Mouse (Mus musculus) limb, embryonic 11.5 days (tissue): ENCODE measurements around the gene Kri1. TPM values are rescaled to one million over a fixed set of nuclear protein-coding genes. Genes with fewer than 3 reads are reported as not detected.
"Not testable (repeated sequence)": the region's sequence is repeated elsewhere in the genome, so short reads cannot be mapped to it uniquely, and the experiment has no call there.

ENCODE experiments used
- ATAC-seq: fragments of 200-750 bp; cut with Nextera tagmentation; 2 replicates; pipeline ENCODE4 v1.8.0; 2017; ENCODE audit warnings: low read depth; ENCODE audit not compliant: insufficient number of reproducible peaks, low FRiP score, low TSS enrichment
- DNase-seq: peaks from one replicate; pipeline ENCODE4 v3.0.0-alpha.2; 2015; ENCODE audit warnings: low spot score
- H3K27ac ChIP-seq: fragments of 300-500 bp; sonication (generic); replicated peaks from 2 replicates; pipeline ENCODE4 v1.5.1; 2014; ENCODE audit warnings: low read depth, mild to moderate bottlenecking, low read length
- H3K27me3 ChIP-seq: fragments of 300-500 bp; sonication (generic); 2 replicates; pipeline ENCODE4 v1.6.1; 2014; ENCODE audit warnings: mild to moderate bottlenecking, low read length, mixed read lengths; ENCODE audit not compliant: control insufficient read depth, insufficient read depth
- H3K36me3 ChIP-seq: fragments of 300-500 bp; sonication (generic); 2 replicates; pipeline ENCODE4 v1.6.1; 2014; ENCODE audit warnings: mild to moderate bottlenecking, low read length, moderate library complexity, mixed read lengths; ENCODE audit not compliant: control insufficient read depth, insufficient read depth
- H3K4me1 ChIP-seq: fragments of 300-500 bp; sonication (generic); 2 replicates; pipeline ENCODE4 v1.6.1; 2014; ENCODE audit warnings: low read length, mixed read lengths; ENCODE audit not compliant: control insufficient read depth, insufficient read depth
- H3K4me2 ChIP-seq: fragments of 300-500 bp; sonication (generic); 2 replicates; pipeline ENCODE4 v1.6.1; 2014; ENCODE audit warnings: low read depth, mild to moderate bottlenecking, moderate library complexity; ENCODE audit not compliant: severe bottlenecking
- H3K4me3 ChIP-seq: fragments of 300-500 bp; sonication (generic); 2 replicates; pipeline ENCODE4 v1.5.1; 2014; ENCODE audit warnings: low read depth, low read length
- H3K9ac ChIP-seq: fragments of 300-500 bp; sonication (generic); 2 replicates; pipeline ENCODE4 v1.6.1; 2014; ENCODE audit warnings: mild to moderate bottlenecking, low read length
- H3K9me3 ChIP-seq: fragments of 300-500 bp; sonication (generic); 2 replicates; pipeline ENCODE4 v1.6.1; 2016; ENCODE audit warnings: low read length; ENCODE audit not compliant: control insufficient read depth
- whole genome bisulfite sequencing: fragments of 180-500 bp; shearing (Covaris S2); extraction: QIAGEN DNeasy Blood & Tissue Kit; methylation state at CpG from one replicate; pipeline ENCODE4 v1.1.7; 2014; 5-methylcytosine and 5-hydroxymethylcytosine counted together
- polyA plus RNA-seq: library from polyadenylated mRNA; unstranded; fragments of >200 nt; fragmentation: Nextera tagmentation; extraction: Ambion mirVana; gene quantifications from 2 replicates; pipeline ENCODE4 v1.2.1, GENCODE M21; 2014

Kri1 gene
- polyA plus RNA-seq, 1 experiment from 2014 or later, result 14.1 TPM

DNA sequence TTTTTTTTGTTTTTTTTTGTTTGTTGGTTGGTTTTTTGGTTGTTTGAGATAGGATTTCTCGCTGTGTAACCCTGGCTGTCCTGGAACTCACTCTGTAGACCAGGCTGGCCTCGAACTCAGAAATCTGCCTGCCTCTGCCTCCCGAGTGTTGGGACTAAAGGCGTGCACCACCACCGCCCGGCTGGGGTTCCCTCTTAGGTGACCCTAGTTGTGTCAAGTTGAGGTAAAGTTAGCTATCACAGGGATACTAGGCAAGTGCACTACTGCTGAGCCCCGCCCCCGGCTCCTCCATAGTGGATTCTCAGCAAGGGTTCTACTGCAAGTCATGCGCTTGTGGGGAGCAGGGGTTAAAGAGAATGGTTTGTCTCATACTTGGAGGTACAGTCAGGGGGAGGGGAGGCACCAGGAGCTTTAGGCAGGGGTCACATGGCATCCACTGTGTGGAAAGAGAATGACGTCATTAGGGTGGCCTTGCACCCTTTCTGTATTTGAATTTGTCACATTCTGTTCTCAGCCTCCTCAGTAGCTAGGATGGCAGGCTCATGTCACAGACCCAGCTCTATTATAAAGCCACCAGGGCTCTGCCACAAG is 42.0 kb upstream of the Kri1 start:
- no peaks in the 10 kb centered on the region for H3K36me3 ChIP-seq
- no peak overlapping the region for H3K27ac ChIP-seq
- peaks cover 6% of the 10 kb centered on the region for H3K4me1 ChIP-seq
- H3K9ac ChIP-seq, result no peak overlapping the region
- H3K4me3 ChIP-seq, result no peak overlapping the region
- no peak overlapping the region for H3K4me2 ChIP-seq
- 93% methylated on average over 10 of the region's 10 CpGs for WGBS
- no peaks in the 10 kb centered on the region for H3K27me3 ChIP-seq
- H3K9me3 ChIP-seq, result no peaks in the 10 kb centered on the region
- no peak for DNase-seq
- no peak for ATAC-seq

DNA sequence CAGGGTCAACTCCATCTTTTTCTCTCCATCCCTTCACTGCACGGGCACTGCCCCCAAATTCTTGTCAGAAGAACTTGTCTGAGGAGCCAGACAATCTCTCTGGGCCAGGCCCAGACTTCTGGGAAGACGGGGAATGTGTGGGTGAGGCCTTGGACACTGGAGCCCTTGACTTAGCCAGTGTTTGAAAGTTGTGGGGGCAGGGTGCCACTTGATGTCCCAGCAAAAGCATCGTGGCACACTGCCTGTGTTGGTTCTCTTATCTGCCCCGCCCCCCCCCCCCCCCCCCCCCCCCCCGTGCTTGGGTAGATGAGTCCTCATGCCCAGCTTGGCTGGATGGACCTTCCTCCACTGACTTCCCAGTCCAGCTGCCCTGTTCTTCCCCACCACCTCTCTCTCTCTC is 41.3 kb upstream of the Kri1 start:
- DNase-seq (no peak), ATAC-seq (no peak)
- Histone ChIP-seq H3K27ac (no peak overlapping the region), H3K4me1 (peaks cover 6% of the 10 kb centered on the region), H3K36me3 (no peaks in the 10 kb centered on the region), H3K9me3 (no peaks in the 10 kb centered on the region), H3K4me3 (no peak overlapping the region), H3K4me2 (no peak overlapping the region), H3K27me3 (no peaks in the 10 kb centered on the region), H3K9ac (no peak overlapping the region)
- 84% methylated on average over 3 of the region's 5 CpGs for WGBS

DNA sequence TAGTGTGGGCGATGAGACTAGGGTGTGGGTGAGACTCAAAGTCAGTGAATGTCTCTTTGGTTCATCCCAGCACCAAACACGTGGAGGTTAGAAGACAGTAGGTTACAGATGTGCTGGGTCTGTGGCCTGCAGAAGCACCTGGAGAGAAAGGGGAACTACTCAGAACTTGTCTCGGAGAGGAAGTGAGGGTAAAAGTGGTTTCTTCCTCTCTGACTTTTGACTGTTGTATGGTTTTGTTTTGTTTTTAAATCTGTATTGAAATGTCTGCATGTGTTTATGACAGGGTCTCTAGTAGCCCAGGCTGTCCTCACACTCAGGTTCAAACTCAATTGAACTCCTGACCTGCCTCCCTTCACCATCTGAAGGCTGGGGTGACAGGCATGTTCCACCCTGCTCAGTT is 40.3 kb upstream of the Kri1 start:
- 80% methylated on average over 3 of the region's 3 CpGs for WGBS
- no peaks in the 10 kb centered on the region for H3K9me3 ChIP-seq
- no peak overlapping the region for H3K4me3 ChIP-seq
- H3K4me1 ChIP-seq, result peaks cover 3% of the 10 kb centered on the region; the same call in 1 of the 2 replicates
- no peak for ATAC-seq
- no peak overlapping the region for H3K4me2 ChIP-seq
- H3K27ac ChIP-seq, result no peak overlapping the region
- no peak overlapping the region for H3K9ac ChIP-seq
- H3K36me3 ChIP-seq, result no peaks in the 10 kb centered on the region
- no peak for DNase-seq
- H3K27me3 ChIP-seq, result no peaks in the 10 kb centered on the region

DNA sequence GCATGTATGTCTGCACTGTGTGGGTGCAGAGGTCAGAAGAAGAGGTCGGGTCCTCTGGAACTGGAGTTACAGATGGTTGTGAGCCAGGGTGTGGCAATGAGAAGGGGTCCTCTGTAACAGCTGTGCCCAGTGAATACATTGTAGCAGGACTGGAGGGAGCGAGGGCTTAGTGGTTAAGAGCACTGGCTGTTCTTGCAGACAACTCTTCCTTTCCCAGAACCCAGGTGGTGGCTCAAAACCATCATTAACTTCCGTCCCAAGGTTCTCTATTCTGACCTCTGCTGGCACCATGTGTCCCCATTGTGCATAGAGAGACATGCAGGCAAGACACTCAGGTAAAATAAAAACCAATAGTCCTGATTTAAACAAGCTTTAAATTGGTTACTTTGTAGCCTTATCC is 39.8 kb upstream of the Kri1 start:
- Histone ChIP-seq H3K4me2 (no peak overlapping the region), H3K27ac (no peak overlapping the region)

DNA sequence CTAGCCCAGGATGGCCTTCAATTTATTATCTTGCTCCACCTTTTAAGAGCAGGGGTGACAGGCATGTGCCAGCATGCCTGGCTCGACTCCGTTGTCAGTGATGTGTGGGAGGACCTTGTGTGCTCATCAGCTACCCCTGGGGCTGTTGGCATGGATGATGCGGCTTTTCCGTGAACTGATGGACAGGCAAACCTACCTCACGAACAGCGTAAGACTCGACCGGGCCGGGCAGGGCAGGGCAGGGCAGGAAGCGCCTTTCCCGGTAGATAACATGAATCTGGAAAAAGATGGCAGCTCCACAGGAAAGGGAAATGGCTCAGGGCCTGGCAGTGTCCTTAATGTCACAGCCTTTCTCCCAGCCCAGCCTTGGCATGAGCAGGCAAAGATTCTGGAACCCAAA is 36.5 kb upstream of the Kri1 start:
- H3K27me3 ChIP-seq, result no peaks in the 10 kb centered on the region
- H3K9me3 ChIP-seq, result no peaks in the 10 kb centered on the region
- no peak overlapping the region for H3K9ac ChIP-seq
- H3K36me3 ChIP-seq, result no peaks in the 10 kb centered on the region
- H3K4me1 ChIP-seq, result peaks cover 10% of the 10 kb centered on the region
- ATAC-seq (no peak), DNase-seq (no peak)
- no peak overlapping the region for H3K27ac ChIP-seq
- no peak overlapping the region for H3K4me3 ChIP-seq
- WGBS, result 95% methylated on average over 11 of the region's 11 CpGs
- H3K4me2 ChIP-seq, result no peak overlapping the region

More for the DNA sequence above, 39.8 kb upstream of the Kri1 start:
- Histone ChIP-seq H3K4me1 (peaks cover under 1% of the 10 kb centered on the region; the same call in 1 of the 2 replicates), H3K9ac (no peak overlapping the region), H3K27me3 (no peaks in the 10 kb centered on the region), H3K9me3 (no peaks in the 10 kb centered on the region), H3K36me3 (no peaks in the 10 kb centered on the region), H3K4me3 (no peak overlapping the region)
- 71% methylated on average over 3 of the region's 3 CpGs for WGBS
- DNase-seq (no peak), ATAC-seq (no peak)

DNA sequence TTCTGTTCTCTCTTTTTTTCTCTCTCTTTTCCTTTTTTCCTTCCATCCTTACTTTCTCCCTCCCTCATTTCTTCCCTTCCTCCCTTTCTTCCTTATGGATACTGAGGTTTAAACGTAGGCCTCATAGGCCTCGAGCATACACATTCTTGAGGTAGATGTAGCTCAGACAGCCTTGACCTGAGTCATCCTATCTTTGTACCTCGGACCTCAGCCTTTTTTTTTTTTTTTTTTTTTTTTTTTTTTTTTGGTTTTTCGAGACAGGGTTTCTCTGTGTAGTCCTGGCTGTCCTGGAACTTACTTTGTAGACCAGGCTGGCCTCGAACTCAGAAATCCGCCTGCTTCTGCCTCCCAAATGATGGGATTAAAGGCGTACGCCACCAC is 35.1 kb upstream of the Kri1 start:
- 90% methylated on average over 7 of the region's 8 CpGs for WGBS
- H3K27me3 ChIP-seq, H3K36me3 ChIP-seq, H3K9me3 ChIP-seq, H3K4me2 ChIP-seq, ATAC-seq, DNase-seq, H3K27ac ChIP-seq, H3K4me3 ChIP-seq, H3K9ac ChIP-seq: not testable (repeated sequence)
- H3K4me1 ChIP-seq, result peaks cover 10% of the 10 kb centered on the region

DNA sequence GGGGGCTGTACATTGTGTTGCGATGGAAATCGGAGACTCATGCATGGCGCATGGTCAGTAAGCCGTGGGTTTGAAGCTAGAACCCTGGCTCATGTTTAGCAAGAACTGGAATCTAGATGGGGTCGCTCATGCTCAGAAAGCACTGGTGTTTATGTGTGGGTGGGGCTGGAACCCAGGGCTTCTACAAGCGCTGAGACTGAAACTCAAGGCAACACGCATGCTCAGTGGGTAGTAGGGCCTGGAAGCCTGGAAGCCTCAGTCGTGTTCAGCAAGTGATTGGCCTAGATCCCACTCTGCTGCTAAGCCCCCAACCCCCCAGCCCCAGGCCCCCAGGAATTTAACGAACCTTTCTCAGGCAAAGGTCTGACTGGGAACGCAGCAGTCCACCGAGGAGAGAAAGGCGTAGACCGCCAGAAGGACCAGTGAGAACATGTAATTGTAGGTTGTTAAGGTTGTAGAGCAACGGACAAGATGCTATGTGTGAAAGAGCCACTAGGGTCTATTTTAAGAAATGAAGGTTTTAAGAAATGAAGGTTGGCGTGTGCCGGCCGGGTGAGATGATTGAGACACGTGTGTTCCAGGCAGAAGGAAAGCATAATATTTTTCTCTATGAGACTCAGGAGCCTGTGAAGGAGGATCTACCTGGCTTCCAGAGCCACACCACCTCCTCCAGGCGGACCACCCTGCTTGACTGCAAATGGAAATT is 34.6 kb upstream of the Kri1 start:
- Histone ChIP-seq H3K9me3 (no peaks in the 10 kb centered on the region), H3K27me3 (no peaks in the 10 kb centered on the region), H3K9ac (no peak overlapping the region), H3K27ac (no peak overlapping the region), H3K4me1 (peaks cover 10% of the 10 kb centered on the region), H3K4me2 (no peak overlapping the region), H3K4me3 (no peak overlapping the region), H3K36me3 (no peaks in the 10 kb centered on the region)
- DNase-seq (no peak), ATAC-seq (no peak)
- WGBS, result 86% methylated on average over 19 of the region's 19 CpGs

GRCm38 (mm10) chr9:21321513-21321835 is 33.7 kb upstream of the Kri1 start:
- DNase-seq, result no peak

More at GRCm38 (mm10) chr9:21321513-21321835, 33.7 kb upstream of the Kri1 start:
- Histone ChIP-seq H3K9ac (peak overlapping the region; percentile 76), H3K4me1 (peaks cover 10% of the 10 kb centered on the region), H3K27me3 (no peaks in the 10 kb centered on the region), H3K9me3 (no peaks in the 10 kb centered on the region), H3K4me3 (peak overlapping the region; percentile 76), H3K4me2 (peak overlapping the region; percentile 61), H3K27ac (no peak overlapping the region), H3K36me3 (no peaks in the 10 kb centered on the region)
- WGBS, result 14% methylated on average over 6 of the region's 6 CpGs
- ATAC-seq, result no peak
